Mouse (Mus musculus) skeletal muscle tissue, postnatal 0 days (tissue): ENCODE measurements around the gene Ngf. TPM values are rescaled to one million over a fixed set of nuclear protein-coding genes. Genes with fewer than 3 reads are reported as not detected.

Experiments
- polyA plus RNA-seq: library from polyadenylated mRNA; unstranded; fragments of >200 nt; fragmentation: Nextera tagmentation; extraction: Ambion mirVana; gene quantifications from 2 replicates; pipeline ENCODE4 v1.2.1, GENCODE M21; 2015

Ngf gene
- polyA plus RNA-seq: 1.5 and 1.6 TPM in 2 replicates

GRCm38 (mm10) chr3:102469713-102470448 lies at the start of gene Ngf:
Gene Ngf (plus strand): TSS chr3:102469919.

